Mouse (Mus musculus) adrenal gland, postnatal 25 days (tissue): ENCODE measurements around the gene Cdpf1. TPM values are rescaled to one million over a fixed set of nuclear protein-coding genes. Genes with fewer than 3 reads are reported as not detected.

Experiments
- DNase-seq: peaks from one replicate; pipeline ENCODE4 v3.0.0; 2021; ENCODE audit warnings: mixed read lengths
- total RNA-seq: library from RNA; stranded (reverse); gene quantifications from 2 replicates; pipeline ENCODE4 v1.2.3, GENCODE M21; 2021

The Cdpf1 gene
- total RNA-seq, 1 experiment from 2014 or later, result 32.4 TPM

GRCm38 (mm10) chr15:85762761-85763160 is 48.7 kb downstream of the Cdpf1 start:
- no peak for DNase-seq

- DNase-seq, result no peak
Observed at GRCm38 (mm10) chr15:85757768-85758167, 53.7 kb downstream of the Cdpf1 start.

Other genes starting within 250 kb of the Cdpf1 start
- 0.55 and 1.2 TPM in 2 replicates for gene Wnt7b, start 229.2 kb downstream of the Cdpf1 start, total RNA-seq
- gene Ppara, start 76.7 kb downstream of the Cdpf1 start, total RNA-seq, result 28.5 and 42.3 TPM in 2 replicates
- 0.19 and 0.43 TPM in 2 replicates for gene Pkdrej, start 10.0 kb upstream of the Cdpf1 start, total RNA-seq
- gene Ttc38, start 20.6 kb upstream of the Cdpf1 start, total RNA-seq, result 13.5 and 23.4 TPM in 2 replicates
- 2.3 and 3.8 TPM in 2 replicates for gene Gtse1, start 48.0 kb upstream of the Cdpf1 start, total RNA-seq
- gene Trmu, start 67.6 kb upstream of the Cdpf1 start, total RNA-seq, result 31.0 and 34.2 TPM in 2 replicates
- 6.9 and 8.7 TPM in 2 replicates for gene Celsr1, start 222.1 kb upstream of the Cdpf1 start, total RNA-seq
- 10.1 and 17.4 TPM in 2 replicates for gene Gramd4, start 246.0 kb upstream of the Cdpf1 start, total RNA-seq